Mouse (Mus musculus) liver, postnatal 0 days (tissue): ENCODE measurements at regions not wholly inside any gene's neighbourhood (a gene's known extent, or its start where the extent isn't known, plus 50 kb on each side); places are given as distances from the start of the nearest gene placed in this dataset.

Source experiments
- CTCF ChIP-seq: sonication (generic); IDR thresholded peaks from 2 replicates; pipeline ENCODE4 v1.5.1; 2016; ENCODE audit warnings: antibody characterized with exemption, low read depth
- EP300 ChIP-seq: IDR thresholded peaks from 2 replicates; pipeline ENCODE4 v1.6.1; 2016; ENCODE audit warnings: antibody characterized with exemption, low read depth, mild to moderate bottlenecking

GRCm38 (mm10) chr1:141926804-141927203 is 1680.8 kb downstream of the Kcnt2 start:
- TF ChIP-seq EP300 (no peak), CTCF (no peak)
